Comparison of ENCODE assay signal across 11 mouse cellular contexts in genomic region chr13:91471566-91471965, GRCm38 (mm10). TPM values are rescaled to one million over a fixed set of nuclear protein-coding genes. Genes with fewer than 3 reads are reported as not detected.
DNase-seq lines count a peak whose midpoint lies in the region.
"Had no signal": no experiment of that assay in that cellular context is flagged by ENCODE, and none has a peak within 500 bp of the region (broad histone marks: within the 10 kb centered on the region; RNA-seq: fewer than 3 reads in every experiment).

No protein-coding gene starts in this region.

- peak; percentile 44 for DNase-seq in adrenal gland, postnatal 14 days
- no peak for DNase-seq in adrenal gland, postnatal 25 days
- peak; percentile 58 to 61 for DNase-seq in heart, postnatal 10 days
- no peak for DNase-seq in heart, postnatal 25 days (ENCODE audit: low spot score)
- DNase-seq in kidney, postnatal 25 days, result peak; percentile 35 to 39
- no peak for DNase-seq in kidney, postnatal 4 days
- peak; percentile 62 for DNase-seq in heart, postnatal 4 days
- no peak for DNase-seq in frontal cortex, postnatal 10 days (ENCODE audit: low spot score in 2 of 2)
- DNase-seq: adrenal gland, adult 2 months; lung, adult 18-20 months; thymus, postnatal 36 days had no signal

- intact Hi-C loops in heart, postnatal 10 days (cut with DNase I), result no loop called here
- intact Hi-C loops in heart, postnatal 25 days (cut with DNase I), result loop anchor here (10.0 kb wide), 1 partner anchor 93 kb away; no protein-coding TSS in a partner anchor

RNA-seq across cellular contexts. Expression of gene Ssbp2, which starts 11.5 kb away (rescaled TPM):
- 30.0 and 37.7 TPM in 2 replicates for total RNA-seq in adrenal gland, postnatal 14 days (2021)
- total RNA-seq in adrenal gland, postnatal 25 days (2021), result 25.4 and 30.5 TPM in 2 replicates
- 10 to 100 TPM; 51.4 to 51.7 TPM for total RNA-seq in heart, postnatal 10 days (2021)
- 10 to 100 TPM; 43.3 to 48.1 TPM for total RNA-seq in heart, postnatal 25 days (2021)
- total RNA-seq in heart, postnatal 4 days (2021), result 10 to 100 TPM; 56.3 to 62.0 TPM

Comparison
In these comparisons a context has a peak if more than half of its experiments do, and no peak if none do; other contexts are left out.
1. DNase-seq: peak in adrenal gland, postnatal 14 days (single experiment), heart, postnatal 10 days (2 of 2), kidney, postnatal 25 days (2 of 2) and heart, postnatal 4 days (single experiment); none in adrenal gland, postnatal 25 days (single experiment), heart, postnatal 25 days (single experiment), kidney, postnatal 4 days (0 of 2) and frontal cortex, postnatal 10 days (0 of 2).